ENCODE assay signal across 9 mouse cellular contexts in the genomic region with DNA sequence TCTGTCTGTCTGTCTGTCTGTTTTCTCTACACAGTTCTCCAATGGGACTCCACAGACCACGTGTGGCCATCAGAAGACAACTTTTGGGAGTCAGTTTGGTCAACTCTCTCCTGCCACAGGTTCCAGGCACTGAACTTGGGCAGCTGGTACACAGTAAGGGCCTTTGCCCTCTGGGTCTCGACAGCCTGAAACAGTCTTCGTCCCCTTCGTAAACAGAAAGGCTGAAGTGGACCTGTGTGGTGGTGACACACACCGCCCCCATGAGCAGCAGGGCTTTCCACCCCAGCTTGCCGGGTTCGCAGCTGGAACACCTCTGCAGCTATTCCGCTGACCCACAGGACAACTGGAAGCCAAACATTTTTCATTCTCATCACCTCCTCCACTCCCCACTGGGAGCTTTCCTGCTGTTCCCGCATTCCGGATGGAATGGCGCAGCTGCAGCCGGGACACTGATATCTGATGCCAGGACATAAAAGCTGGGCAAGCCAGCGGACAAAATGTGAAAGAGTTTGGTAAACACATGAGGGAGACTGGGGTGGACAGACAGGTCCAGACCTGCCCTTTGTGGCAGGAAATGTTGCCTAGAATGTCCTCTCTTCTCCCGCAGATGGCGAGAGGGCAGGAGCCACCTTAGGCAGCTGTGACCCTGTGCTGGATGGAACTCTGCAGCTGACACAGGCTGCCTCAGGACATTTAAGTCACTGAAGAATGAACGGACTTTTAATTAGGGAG. TPM values are rescaled to one million over a fixed set of nuclear protein-coding genes. Genes with fewer than 3 reads are reported as not detected.
DNase-seq lines count a peak whose midpoint lies in the region; ATAC-seq and TF ChIP-seq lines count a peak whose summit lies in the region.
"Had no signal": no experiment of that assay in that cellular context is flagged by ENCODE, and none has a peak within 500 bp of the region (broad histone marks: within the 10 kb centered on the region; RNA-seq: fewer than 3 reads in every experiment).

No protein-coding gene starts in this region.

- peak overlapping the region; percentile 5; the same call in 1 of the 2 replicates for H3K4me3 ChIP-seq in forebrain, embryonic 10.5 days
- H3K4me3 ChIP-seq in forebrain, embryonic 12.5 days (replicated peaks), result no peak overlapping the region
- no peak overlapping the region for H3K4me3 ChIP-seq in liver, embryonic 13.5 days (replicated peaks)
- no peak overlapping the region for H3K4me3 ChIP-seq in liver, postnatal 0 days (ENCODE audit: low read depth, low read length)

- WGBS in forebrain, embryonic 10.5 days, result 28% methylated on average over 16 of the region's 16 CpGs
- 21% methylated on average over 16 of the region's 16 CpGs for WGBS in forebrain, embryonic 12.5 days
- 61% methylated on average over 16 of the region's 16 CpGs for WGBS in liver, embryonic 13.5 days (ENCODE audit: insufficient replicate concordance)
- 56% methylated on average over 16 of the region's 16 CpGs for WGBS in liver, postnatal 0 days (ENCODE audit: insufficient replicate concordance)

- TF ChIP-seq CTCF in liver, postnatal 0 days (IDR thresholded peaks at IDR 0.05; ENCODE audit: low read depth), result no peak

- no peak for DNase-seq in forebrain, embryonic 10.5 days (ENCODE audit: extremely low spot score, low spot score)
- no peak for DNase-seq in liver, embryonic 13.5 days
- DNase-seq in liver, postnatal 0 days, result no peak
- peak; percentile 61 for DNase-seq in forelimb bud, embryonic 11.5 days (ENCODE audit: low read depth, low spot score)
- DNase-seq in lung, postnatal 36 days, result peak; percentile 39
- DNase-seq in adrenal gland, postnatal 10 days, result no peak
- DNase-seq in frontal cortex, postnatal 10 days (ENCODE audit: low spot score in 2 of 2), result no peak
- DNase-seq: cerebellum, postnatal 10 days had no signal

- no peak overlapping the region for H3K9ac ChIP-seq in forebrain, embryonic 12.5 days
- no peak overlapping the region for H3K9ac ChIP-seq in liver, embryonic 13.5 days
- H3K9ac ChIP-seq in liver, postnatal 0 days (replicated peaks), result no peak overlapping the region

- no peak overlapping the region for H3K4me2 ChIP-seq in forebrain, embryonic 12.5 days
- 0 out of 2 replicates have a peak overlapping the region, but pooled peaks have one; percentile 6 for H3K4me2 ChIP-seq in liver, embryonic 13.5 days
- H3K4me2 ChIP-seq in liver, postnatal 0 days (ENCODE audit: low read depth, low read length), result no peak overlapping the region

- H3K27me3 ChIP-seq in forebrain, embryonic 10.5 days (ENCODE audit: poor library complexity, severe bottlenecking), result peaks cover 26% of the 10 kb centered on the region
- peaks cover 11% of the 10 kb centered on the region; the same call in 1 of the 2 replicates for H3K27me3 ChIP-seq in forebrain, embryonic 12.5 days
- H3K27me3 ChIP-seq in liver, embryonic 13.5 days, result 0 out of 2 replicates have a peak, but pooled peaks cover 3% of the 10 kb centered on the region
- 0 out of 2 replicates have a peak, but pooled peaks cover 3% of the 10 kb centered on the region for H3K27me3 ChIP-seq in liver, postnatal 0 days (ENCODE audit: insufficient read depth, low read length)

- no peak for TF ChIP-seq EP300 in liver, postnatal 0 days (IDR thresholded peaks at IDR 0.05; ENCODE audit: low read depth)

- no peaks in the 10 kb centered on the region for H3K36me3 ChIP-seq in forebrain, embryonic 10.5 days (replicated peaks)
- H3K36me3 ChIP-seq in forebrain, embryonic 12.5 days (replicated peaks), result no peaks in the 10 kb centered on the region
- no peaks in the 10 kb centered on the region for H3K36me3 ChIP-seq in liver, embryonic 13.5 days
- no peaks in the 10 kb centered on the region for H3K36me3 ChIP-seq in liver, postnatal 0 days (replicated peaks; ENCODE audit: insufficient read depth, low read length)

- no peaks in the 10 kb centered on the region for H3K9me3 ChIP-seq in forebrain, embryonic 10.5 days
- H3K9me3 ChIP-seq in forebrain, embryonic 12.5 days, result no peaks in the 10 kb centered on the region
- no peaks in the 10 kb centered on the region for H3K9me3 ChIP-seq in liver, embryonic 13.5 days (replicated peaks)
- H3K9me3 ChIP-seq in liver, postnatal 0 days (ENCODE audit: low read length), result no peaks in the 10 kb centered on the region

- H3K4me1 ChIP-seq in forebrain, embryonic 10.5 days, result peaks cover 31% of the 10 kb centered on the region
- H3K4me1 ChIP-seq in forebrain, embryonic 12.5 days, result peaks cover 7% of the 10 kb centered on the region
- H3K4me1 ChIP-seq in liver, embryonic 13.5 days (replicated peaks), result peaks cover 28% of the 10 kb centered on the region
- H3K4me1 ChIP-seq in liver, postnatal 0 days (ENCODE audit: insufficient read depth), result peaks cover 22% of the 10 kb centered on the region

- ATAC-seq in forebrain, embryonic 12.5 days (ENCODE audit: low FRiP score), result no peak
- ATAC-seq in liver, embryonic 13.5 days (ENCODE audit: low read depth), result no peak
- ATAC-seq in liver, postnatal 0 days, result no peak

- H3K27ac ChIP-seq in forebrain, embryonic 10.5 days, result peak overlapping the region; percentile 65
- no peak overlapping the region for H3K27ac ChIP-seq in forebrain, embryonic 12.5 days
- no peak overlapping the region for H3K27ac ChIP-seq in liver, embryonic 13.5 days
- no peak overlapping the region for H3K27ac ChIP-seq in liver, postnatal 0 days (ENCODE audit: low read depth)

RNA-seq across cellular contexts. Expression of gene Tmem44, which starts 51.4 kb away (rescaled TPM):
- polyA plus RNA-seq in forebrain, embryonic 10.5 days (2016; fragmentation: Nextera tagmentation; extraction: Ambion mirVana), result 18.8 and 19.9 TPM in 2 replicates
- 47.4 and 47.8 TPM in 2 replicates for polyA plus RNA-seq in forebrain, embryonic 12.5 days (2016; fragmentation: Nextera tagmentation; extraction: Ambion mirVana)
- polyA plus RNA-seq in liver, embryonic 13.5 days (2015; fragmentation: Nextera tagmentation; extraction: Ambion mirVana), result 1.0 and 1.2 TPM in 2 replicates
- 0.73 and 0.89 TPM in 2 replicates for polyA plus RNA-seq in liver, postnatal 0 days (2015; fragmentation: Nextera tagmentation; extraction: Ambion mirVana)
- 1 to 10 TPM; 6.4 to 9.7 TPM for total RNA-seq in adrenal gland, postnatal 10 days (2021)

Comparison
In these comparisons a context has a peak if more than half of its experiments do, and no peak if none do; other contexts are left out.
1. DNase-seq: peak in forelimb bud, embryonic 11.5 days (single experiment) and lung, postnatal 36 days (single experiment); none in forebrain, embryonic 10.5 days (single experiment), liver, embryonic 13.5 days (single experiment), liver, postnatal 0 days (single experiment), adrenal gland, postnatal 10 days (single experiment) and frontal cortex, postnatal 10 days (0 of 2).